Mouse (Mus musculus) forebrain, embryonic 12.5 days (tissue): Measurements from ENCODE around the gene Kmt2b. TPM values are rescaled to one million over a fixed set of nuclear protein-coding genes. Genes with fewer than 3 reads are reported as not detected.

Experiments used
- ATAC-seq: fragments of 200-750 bp; cut with Nextera tagmentation; 2 replicates; pipeline ENCODE4 v1.8.0; 2017; ENCODE audit warnings: moderate TSS enrichment; ENCODE audit not compliant: low FRiP score
- H3K27ac ChIP-seq: fragments of 300-500 bp; sonication (generic); 2 replicates; pipeline ENCODE4 v1.5.1; 2016; ENCODE audit warnings: mild to moderate bottlenecking
- H3K27me3 ChIP-seq: fragments of 300-500 bp; sonication (generic); 2 replicates; pipeline ENCODE4 v1.6.1; 2016; ENCODE audit warnings: mild to moderate bottlenecking
- H3K36me3 ChIP-seq: fragments of 300-500 bp; sonication (generic); replicated peaks from 2 replicates; pipeline ENCODE4 v1.6.1; 2016; ENCODE audit warnings: mild to moderate bottlenecking
- H3K4me1 ChIP-seq: fragments of 300-500 bp; sonication (generic); 2 replicates; pipeline ENCODE4 v1.6.1; 2016
- H3K4me2 ChIP-seq: fragments of 300-500 bp; sonication (generic); 2 replicates; pipeline ENCODE4 v1.6.1; 2016; ENCODE audit warnings: mild to moderate bottlenecking, moderate library complexity
- H3K4me3 ChIP-seq: fragments of 300-500 bp; sonication (generic); replicated peaks from 2 replicates; pipeline ENCODE4 v1.5.1; 2016; ENCODE audit warnings: mild to moderate bottlenecking
- H3K9ac ChIP-seq: fragments of 300-500 bp; sonication (generic); 2 replicates; pipeline ENCODE4 v1.6.1; 2016; ENCODE audit warnings: mild to moderate bottlenecking
- H3K9me3 ChIP-seq: fragments of 300-500 bp; sonication (generic); 2 replicates; pipeline ENCODE4 v1.6.1; 2016
- WGBS: fragments of 180-500 bp; shearing (Covaris S2); methylation state at CpG from one replicate; pipeline ENCODE4 v1.1.7; 2016; 5-methylcytosine and 5-hydroxymethylcytosine counted together
- polyA plus RNA-seq: library from polyadenylated mRNA; unstranded; fragments of >200 nt; fragmentation: Nextera tagmentation; extraction: Ambion mirVana; gene quantifications from 2 replicates; pipeline ENCODE4 v1.2.1, GENCODE M21; 2016

The Kmt2b gene
- polyA plus RNA-seq, 1 experiment from 2014 or later, result 13.0 TPM

DNA sequence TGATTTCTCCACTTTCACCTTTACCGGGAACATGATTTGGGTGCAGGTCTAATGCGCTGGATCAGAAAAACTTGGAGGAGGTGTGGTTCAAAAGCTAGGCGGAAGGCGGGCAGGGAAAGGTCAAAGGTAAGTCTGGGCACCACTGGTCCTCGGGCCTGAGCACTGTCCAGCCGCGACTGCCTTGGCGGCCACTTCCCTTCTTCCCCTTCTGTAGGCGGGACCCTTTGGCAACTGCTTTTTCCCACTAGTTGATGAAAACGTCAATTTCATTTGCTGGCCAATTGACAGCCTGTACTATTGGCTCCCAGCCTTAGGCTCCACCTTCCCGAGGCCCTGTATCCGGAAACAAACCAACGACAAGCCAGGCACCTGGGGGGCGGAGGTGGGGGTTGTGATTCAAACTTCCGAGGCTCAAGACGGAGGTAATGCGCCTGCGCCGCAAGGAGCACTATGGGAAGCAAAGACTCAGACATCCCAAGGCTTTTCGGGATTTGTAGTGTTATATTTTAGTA, 29.0 kb downstream of the Kmt2b start, which contains the start of gene Lin37:
Gene Lin37, minus strand, starts transcription at position 396 of the 512 bp plus-strand sequence.
- 0% methylated on average over 20 of the region's 20 CpGs for WGBS
- peak; percentile 89 for ATAC-seq
- Histone ChIP-seq H3K4me1 (peaks cover 34% of the 10 kb centered on the region), H3K4me2 (peak within 1 kb of the TSS; percentile 94), H3K9ac (peak within 1 kb of the TSS; percentile 81), H3K36me3 (peaks cover 35% of the 10 kb centered on the region), H3K27ac (peak within 1 kb of the TSS; percentile 67), H3K27me3 (no peaks in the 10 kb centered on the region), H3K9me3 (no peaks in the 10 kb centered on the region), H3K4me3 (peak within 1 kb of the TSS; percentile 62)

DNA sequence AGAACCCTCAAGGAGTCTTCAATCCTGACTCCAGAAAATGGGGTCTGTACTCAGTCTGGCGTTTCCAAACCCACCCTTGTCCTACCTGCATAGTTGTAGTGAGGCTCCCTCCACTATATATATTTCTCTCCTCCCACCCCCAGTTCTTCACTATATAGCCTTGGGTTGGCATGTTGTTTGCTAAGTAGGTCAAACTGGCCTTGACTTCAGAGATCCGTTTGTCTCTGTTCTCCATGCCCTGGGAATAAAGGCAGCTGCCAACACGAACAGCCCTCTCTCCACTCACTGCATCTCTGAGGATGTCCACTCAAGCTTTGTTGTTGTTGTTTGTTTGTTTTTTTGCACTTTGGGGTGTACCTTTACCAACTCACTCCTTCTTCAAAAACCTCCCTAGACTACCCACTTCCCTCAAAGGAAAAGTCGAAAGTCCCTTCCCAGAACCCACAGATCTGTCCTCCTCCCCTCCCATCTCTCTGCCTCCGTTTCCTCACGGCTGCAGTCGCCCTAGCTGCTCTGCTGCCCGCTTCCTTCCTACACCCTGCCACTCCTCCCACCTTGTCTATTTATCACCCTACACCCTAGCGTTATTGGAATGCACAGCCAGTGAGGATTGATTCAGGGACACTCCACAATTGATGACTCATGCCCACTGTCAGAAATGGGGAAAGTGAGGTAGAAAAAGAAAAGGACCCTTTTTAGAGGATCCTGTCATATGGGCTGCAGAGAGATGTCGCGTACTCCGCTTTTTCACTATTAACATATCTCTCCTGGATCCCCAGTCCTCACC, 29.7 kb downstream of the Kmt2b start:
- Histone ChIP-seq H3K36me3 (peaks cover 41% of the 10 kb centered on the region), H3K4me2 (peak overlapping the region; percentile 94), H3K4me1 (peaks cover 33% of the 10 kb centered on the region), H3K4me3 (peak overlapping the region; percentile 62), H3K27ac (peak overlapping the region; percentile 67), H3K27me3 (no peaks in the 10 kb centered on the region), H3K9me3 (no peaks in the 10 kb centered on the region), H3K9ac (peak overlapping the region; percentile 81)
- WGBS, result 17% methylated on average over 12 of the region's 12 CpGs
- ATAC-seq, result no peak

DNA sequence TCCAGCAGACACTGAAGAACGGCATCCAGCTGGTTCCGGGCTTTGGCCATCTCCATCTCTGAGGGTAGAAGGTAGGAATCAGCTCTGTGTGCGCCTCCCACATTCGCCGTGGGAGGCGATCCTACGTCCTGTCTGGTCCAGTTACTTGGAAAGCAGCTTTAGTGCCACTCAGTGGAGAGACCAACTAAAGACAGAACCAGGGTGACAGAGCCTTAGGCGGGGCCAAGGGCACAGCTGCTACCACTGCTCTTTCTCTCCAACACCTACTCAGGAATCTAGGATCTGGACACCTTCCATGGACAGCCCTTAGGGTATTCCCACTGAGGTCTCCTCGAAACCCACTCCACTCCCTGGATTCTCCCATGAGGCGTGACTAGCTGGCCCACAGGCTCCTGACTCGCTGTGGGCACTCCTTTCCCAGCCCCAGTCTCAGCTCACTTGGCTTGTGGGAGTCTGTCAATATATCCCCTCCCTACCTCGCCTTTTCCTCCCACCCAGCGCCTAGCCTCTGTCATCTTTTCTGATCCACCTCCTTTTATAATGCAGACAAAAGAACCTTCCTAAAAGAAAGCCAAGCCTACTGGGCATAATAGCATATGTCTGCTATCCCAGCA, 30.5 kb downstream of the Kmt2b start:
- 89% methylated on average over 13 of the region's 13 CpGs for WGBS
- H3K36me3 ChIP-seq, result peaks cover 41% of the 10 kb centered on the region
- 0 out of 2 replicates have a peak overlapping the region, but pooled peaks have one; percentile 4 for H3K9ac ChIP-seq
- H3K4me1 ChIP-seq, result peaks cover 38% of the 10 kb centered on the region
- peak overlapping the region; percentile 94 for H3K4me2 ChIP-seq
- H3K27me3 ChIP-seq, result no peaks in the 10 kb centered on the region
- no peak for ATAC-seq
- H3K9me3 ChIP-seq, result no peaks in the 10 kb centered on the region
- H3K27ac ChIP-seq, result no peak overlapping the region
- H3K4me3 ChIP-seq, result peak overlapping the region; percentile 62

DNA sequence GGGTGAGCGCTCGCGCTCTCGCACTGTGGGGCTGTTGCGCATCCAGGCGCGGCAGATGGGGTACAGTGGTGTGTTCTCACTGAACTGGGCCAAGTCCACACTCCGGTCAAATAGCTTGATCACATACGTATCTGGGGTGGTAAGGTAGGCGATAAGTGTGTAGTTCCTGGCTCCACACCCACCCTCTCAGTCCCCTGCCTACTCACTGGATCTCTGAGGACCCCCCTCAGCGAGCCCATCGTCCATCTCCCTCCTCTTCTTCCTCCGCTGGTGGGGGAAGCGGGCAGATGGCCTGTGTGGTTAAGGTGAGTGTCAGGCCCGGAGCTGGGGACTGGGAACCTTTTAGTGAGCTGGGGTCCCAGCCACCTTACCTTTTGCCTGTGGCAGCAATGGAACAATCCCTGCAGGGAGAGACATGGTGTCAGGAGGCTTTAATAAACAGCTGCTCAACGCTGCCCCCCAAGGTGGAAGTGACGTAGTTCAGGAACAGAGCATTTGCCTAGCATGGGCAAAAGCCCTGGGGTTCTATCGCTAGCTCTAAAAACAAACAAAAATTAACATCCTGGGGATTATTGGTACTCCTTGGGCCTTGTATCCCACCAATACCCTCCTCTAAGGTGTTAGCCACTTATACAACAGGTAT, 31.5 kb downstream of the Kmt2b start:
- no peak overlapping the region for H3K4me3 ChIP-seq
- no peak for ATAC-seq
- 94% methylated on average over 18 of the region's 18 CpGs for WGBS
- H3K4me1 ChIP-seq, result peaks cover 40% of the 10 kb centered on the region
- H3K9me3 ChIP-seq, result no peaks in the 10 kb centered on the region
- peaks cover 41% of the 10 kb centered on the region for H3K36me3 ChIP-seq
- no peak overlapping the region for H3K9ac ChIP-seq
- no peak overlapping the region for H3K27ac ChIP-seq
- no peaks in the 10 kb centered on the region for H3K27me3 ChIP-seq
- no peak overlapping the region for H3K4me2 ChIP-seq

DNA sequence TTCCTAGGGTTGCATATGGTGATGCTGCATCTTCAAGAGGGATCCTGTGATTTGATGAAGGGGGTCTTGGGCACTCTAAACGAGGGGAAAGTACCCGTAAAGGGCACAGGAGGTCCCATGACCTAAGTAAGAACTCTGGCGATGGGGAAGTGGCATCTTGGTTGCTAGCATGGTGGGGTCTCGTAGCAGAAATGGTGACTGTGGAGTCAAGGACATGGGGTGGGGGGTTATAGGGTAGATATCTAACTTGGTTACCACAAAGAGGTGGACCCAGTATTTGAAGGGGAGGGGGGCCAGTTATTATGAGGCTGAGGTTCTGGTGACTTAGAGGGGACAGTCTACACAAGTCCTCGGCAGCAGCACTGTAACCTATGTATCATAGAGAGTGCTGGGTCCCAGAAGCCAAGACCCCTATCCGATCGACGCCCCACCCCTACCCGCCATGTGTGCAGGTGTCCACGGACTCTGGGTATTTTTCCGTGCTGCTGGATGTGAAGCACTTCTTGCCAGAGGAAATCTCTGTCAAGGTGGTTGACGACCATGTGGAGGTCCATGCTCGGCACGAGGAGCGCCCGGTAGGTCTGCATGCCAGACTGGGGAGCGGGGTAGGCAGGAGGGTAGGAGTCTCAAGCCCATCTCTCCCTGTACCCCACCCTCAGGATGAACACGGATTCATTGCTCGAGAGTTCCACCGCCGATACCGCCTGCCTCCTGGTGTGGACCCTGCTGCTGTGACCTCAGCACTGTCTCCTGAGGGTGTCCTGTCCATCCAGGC, 34.5 kb downstream of the Kmt2b start:
- Histone ChIP-seq H3K9ac (peak overlapping the region; percentile 65; the same call in 1 of the 2 replicates), H3K4me3 (peak overlapping the region; percentile 65; the same call in 1 of the 2 replicates), H3K27ac (no peak overlapping the region), H3K4me1 (peaks cover 36% of the 10 kb centered on the region), H3K36me3 (peaks cover 44% of the 10 kb centered on the region), H3K4me2 (peak overlapping the region; percentile 92), H3K9me3 (no peaks in the 10 kb centered on the region), H3K27me3 (no peaks in the 10 kb centered on the region)
- no peak for ATAC-seq
- 86% methylated on average over 22 of the region's 22 CpGs for WGBS

DNA sequence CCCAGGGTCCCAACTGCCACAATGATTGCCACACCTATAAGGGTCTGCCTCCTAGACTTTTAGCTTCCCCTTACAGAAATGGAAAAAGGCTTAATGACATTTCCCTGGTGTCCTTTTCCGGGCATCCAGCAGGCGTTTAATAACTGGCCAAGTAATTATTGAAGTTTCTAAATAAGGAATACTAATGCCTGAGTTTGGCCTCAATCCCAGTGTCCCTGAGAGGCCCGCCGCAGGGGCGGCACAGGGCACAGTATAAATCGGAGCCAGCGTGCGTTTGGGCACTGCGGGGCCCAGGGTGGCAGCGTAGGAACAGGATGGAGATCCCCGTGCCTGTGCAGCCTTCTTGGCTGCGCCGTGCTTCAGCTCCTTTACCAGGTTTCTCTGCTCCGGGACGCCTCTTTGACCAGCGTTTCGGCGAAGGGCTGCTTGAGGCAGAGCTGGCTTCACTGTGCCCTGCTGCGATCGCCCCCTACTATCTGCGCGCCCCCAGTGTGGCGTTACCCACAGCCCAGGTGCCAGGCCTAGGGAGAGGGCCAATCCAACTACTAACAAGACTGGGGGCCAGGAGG, 35.4 kb downstream of the Kmt2b start:
- Histone ChIP-seq H3K9ac (peak overlapping the region; percentile 65), H3K27me3 (no peaks in the 10 kb centered on the region), H3K36me3 (peaks cover 52% of the 10 kb centered on the region), H3K9me3 (no peaks in the 10 kb centered on the region), H3K4me1 (peaks cover 27% of the 10 kb centered on the region), H3K4me3 (peak overlapping the region; percentile 65), H3K4me2 (peak overlapping the region; percentile 92), H3K27ac (peak overlapping the region; percentile 95)
- WGBS, result 10% methylated on average over 23 of the region's 23 CpGs
- no peak for ATAC-seq

DNA sequence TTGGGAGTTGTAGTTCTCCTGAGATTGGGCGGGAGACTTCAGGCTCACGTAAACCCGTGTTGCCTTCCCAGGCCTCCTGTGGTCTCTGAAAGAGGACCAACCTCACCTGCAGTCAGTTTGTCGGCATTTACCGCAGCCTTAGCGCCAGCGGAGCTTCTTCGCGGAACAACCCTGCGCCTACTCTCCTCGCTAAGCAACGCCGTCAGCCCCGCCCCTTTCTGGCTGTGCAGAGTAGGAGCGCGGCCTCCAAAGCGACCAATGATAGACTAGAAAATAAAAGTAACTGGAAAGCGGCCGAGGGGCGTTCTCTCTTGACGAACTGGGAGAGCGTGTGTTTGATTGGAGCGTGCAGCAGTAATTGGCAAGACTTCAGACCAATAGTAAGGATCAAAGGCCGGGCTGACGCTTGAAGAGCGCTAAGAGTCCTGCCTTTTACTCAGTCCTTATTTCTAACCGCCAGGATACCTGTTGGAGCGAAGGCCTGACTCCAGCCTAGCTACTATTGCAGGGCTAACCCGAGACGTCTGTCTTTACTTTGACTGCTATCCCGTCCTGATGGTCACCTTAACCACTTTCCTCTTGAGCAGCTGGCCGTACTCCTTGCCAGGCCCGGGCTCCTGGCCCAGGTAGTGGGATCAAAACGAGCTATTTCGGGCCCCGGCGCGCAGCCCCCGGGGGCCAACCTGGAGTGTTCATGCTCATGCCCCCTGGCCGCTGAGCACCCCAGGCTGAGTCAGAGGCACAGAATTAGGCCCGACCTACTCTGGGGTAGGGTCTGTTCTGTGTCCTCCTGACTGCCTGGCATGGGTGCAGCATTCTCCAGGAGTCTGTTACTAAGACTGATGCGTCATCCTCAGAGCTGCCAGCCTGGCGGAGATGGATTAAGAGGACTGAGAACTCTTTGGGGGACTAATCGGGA, 36.2 kb downstream of the Kmt2b start, which contains the start of the genes Hspb6 and Proser3:
Gene Hspb6, plus strand, starts transcription at position 77 of the 919 bp plus-strand sequence.
Gene Proser3, minus strand, starts transcription at position 198 of the 919 bp plus-strand sequence.
- H3K36me3 ChIP-seq, result peaks cover 50% of the 10 kb centered on the region
- peak within 1 kb of the TSS; percentile 95 for H3K27ac ChIP-seq
- H3K27me3 ChIP-seq, result no peaks in the 10 kb centered on the region
- H3K9ac ChIP-seq, result peak within 1 kb of the TSS; percentile 69
- no peaks in the 10 kb centered on the region for H3K9me3 ChIP-seq
- peaks cover 23% of the 10 kb centered on the region for H3K4me1 ChIP-seq
- peak within 1 kb of the TSS; percentile 65 for H3K4me3 ChIP-seq
- under 1% methylated on average over 44 of the region's 44 CpGs for WGBS
- peak within 1 kb of the TSS; percentile 92 for H3K4me2 ChIP-seq
- ATAC-seq, result peak; percentile 96

DNA sequence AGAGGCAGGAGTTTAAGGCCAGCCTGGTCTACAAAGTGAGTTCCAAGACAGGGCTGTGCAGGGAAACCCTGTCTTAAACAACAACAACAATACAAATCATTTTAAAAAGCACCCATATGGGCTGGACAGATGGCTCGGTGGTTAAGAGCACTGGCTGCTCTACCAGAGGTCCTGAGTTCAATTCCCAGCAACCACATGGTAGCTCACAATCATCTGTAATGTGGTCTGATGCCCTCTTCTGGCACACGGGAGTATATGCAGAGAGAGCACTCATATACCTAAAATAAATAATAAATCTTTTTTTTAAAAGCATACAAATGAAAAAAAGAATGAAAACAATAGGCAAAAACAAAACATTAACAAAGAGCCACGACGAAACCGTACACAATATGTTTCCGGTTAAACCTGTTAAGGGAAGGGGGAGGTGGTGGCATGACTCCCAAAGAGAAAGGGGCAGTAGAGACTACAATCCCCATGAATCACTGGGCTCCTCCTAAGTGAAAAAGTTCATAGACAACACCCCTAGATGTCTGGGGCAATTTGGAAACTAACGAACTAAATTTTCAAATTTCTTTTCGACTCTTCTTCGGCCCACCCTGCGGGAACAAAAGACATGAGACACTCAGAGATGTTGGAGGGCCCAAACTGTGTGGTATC, 37.0 kb downstream of the Kmt2b start:
- Histone ChIP-seq H3K36me3 (peaks cover 42% of the 10 kb centered on the region), H3K27me3 (no peaks in the 10 kb centered on the region), H3K27ac (peak overlapping the region; percentile 95), H3K4me3 (peak overlapping the region; percentile 65), H3K4me2 (peak overlapping the region; percentile 92), H3K9me3 (no peaks in the 10 kb centered on the region), H3K9ac (peak overlapping the region; percentile 69), H3K4me1 (peaks cover 23% of the 10 kb centered on the region)
- 2% methylated on average over 10 of the region's 10 CpGs for WGBS
- peak; percentile 69 for ATAC-seq

DNA sequence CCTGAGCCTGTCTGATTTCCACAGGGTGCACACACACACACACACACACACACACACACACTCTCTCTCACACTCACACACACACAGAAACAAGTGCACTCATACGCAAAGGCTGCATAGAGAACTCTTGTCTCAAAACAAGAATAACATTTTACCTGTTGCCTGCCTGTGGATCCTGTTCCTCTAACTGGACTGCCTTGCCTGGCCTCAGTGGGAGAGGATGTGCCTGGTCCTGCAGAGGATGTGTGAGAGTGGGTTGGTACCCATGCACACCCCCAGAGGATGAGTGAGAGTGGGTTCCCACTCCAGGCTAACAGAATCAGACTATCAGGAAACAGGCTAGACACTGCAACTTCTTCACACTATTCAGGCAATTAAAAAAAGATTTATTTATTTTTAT, 37.9 kb downstream of the Kmt2b start:
- Histone ChIP-seq H3K9me3 (no peaks in the 10 kb centered on the region), H3K27me3 (no peaks in the 10 kb centered on the region), H3K27ac (no peak overlapping the region), H3K4me1 (peaks cover 23% of the 10 kb centered on the region), H3K4me2 (no peak overlapping the region), H3K36me3 (peaks cover 41% of the 10 kb centered on the region), H3K4me3 (no peak overlapping the region), H3K9ac (no peak overlapping the region)
- ATAC-seq, result no peak
- WGBS, result 95% methylated on average over 1 of the region's 1 CpGs

DNA sequence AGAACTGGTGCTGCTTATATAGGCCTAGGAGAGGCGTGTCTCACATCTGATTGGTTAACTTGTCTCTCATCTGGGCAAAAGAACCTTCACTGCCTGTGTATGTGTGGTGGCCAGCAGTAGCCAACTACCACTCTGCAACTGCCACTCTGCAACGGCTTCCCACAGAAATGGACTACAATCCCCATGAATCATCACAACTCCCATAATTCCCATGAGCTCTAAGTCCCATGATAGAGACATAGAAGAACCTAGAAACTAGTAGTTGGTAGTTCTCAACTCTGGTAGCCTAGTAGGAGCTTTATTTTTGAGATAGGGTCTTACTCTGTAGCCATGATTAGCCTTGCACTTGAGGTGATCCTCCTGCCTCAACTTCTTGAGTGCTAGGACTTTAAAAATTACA, 38.6 kb downstream of the Kmt2b start:
- Histone ChIP-seq H3K27ac (no peak overlapping the region), H3K27me3 (no peaks in the 10 kb centered on the region), H3K4me2 (no peak overlapping the region), H3K4me3 (no peak overlapping the region), H3K9me3 (no peaks in the 10 kb centered on the region), H3K9ac (no peak overlapping the region), H3K4me1 (peaks cover 23% of the 10 kb centered on the region), H3K36me3 (peaks cover 38% of the 10 kb centered on the region)
- ATAC-seq, result no peak
- WGBS, result 92% methylated on average over 2 of the region's 2 CpGs
